Comparison of ENCODE assay signal across 8 mouse cellular contexts in genomic region chr12:32821504-32822011, GRCm38 (mm10). TPM values are rescaled to one million over a fixed set of nuclear protein-coding genes. Genes with fewer than 3 reads are reported as not detected.
A peak's percentile ranks its signal among the peaks of the same experiment; 100 is the strongest.
DNase-seq lines count a peak whose midpoint lies in the region; ATAC-seq and TF ChIP-seq lines count a peak whose summit lies in the region.

No protein-coding gene starts in this region.

- 0 out of 2 replicates have a peak, but pooled peaks cover 6% of the 10 kb centered on the region for H3K4me1 ChIP-seq in kidney, postnatal 0 days (replicated peaks; ENCODE audit: insufficient read depth, low read length)
- peaks cover 4% of the 10 kb centered on the region for H3K4me1 ChIP-seq in brown adipose tissue, adult 24 weeks (ENCODE audit: control insufficient read depth, insufficient read depth, insufficient read length, low read length)
- peaks cover 5% of the 10 kb centered on the region; the same call in 1 of the 2 replicates for H3K4me1 ChIP-seq in hindbrain, postnatal 0 days (ENCODE audit: insufficient read depth, low read length)
- H3K4me1 ChIP-seq in midbrain, postnatal 0 days (ENCODE audit: insufficient read depth, low read length): no peaks in the 10 kb centered on the region

- no peak overlapping the region for H3K27ac ChIP-seq in kidney, postnatal 0 days
- peak overlapping the region; percentile 76 for H3K27ac ChIP-seq in brown adipose tissue, adult 24 weeks (replicated peaks; ENCODE audit: low read depth, low read length)
- no peak overlapping the region for H3K27ac ChIP-seq in hindbrain, postnatal 0 days
- H3K27ac ChIP-seq in midbrain, postnatal 0 days (ENCODE audit: low read depth, low read length): no peak overlapping the region

- no peaks in the 10 kb centered on the region for H3K9me3 ChIP-seq in kidney, postnatal 0 days (replicated peaks; ENCODE audit: low read length)
- H3K9me3 ChIP-seq in hindbrain, postnatal 0 days (ENCODE audit: low read length): no peaks in the 10 kb centered on the region
- no peaks in the 10 kb centered on the region for H3K9me3 ChIP-seq in midbrain, postnatal 0 days (ENCODE audit: low read length)

- WGBS in kidney, postnatal 0 days: 43% methylated on average over 2 of the region's 2 CpGs
- WGBS in hindbrain, postnatal 0 days: 45% methylated on average over 2 of the region's 2 CpGs
- WGBS in midbrain, postnatal 0 days: 50% methylated on average over 2 of the region's 2 CpGs

- H3K36me3 ChIP-seq in kidney, postnatal 0 days (ENCODE audit: insufficient read depth, low read length): peaks cover 5% of the 10 kb centered on the region; the same call in 1 of the 2 replicates
- H3K36me3 ChIP-seq in hindbrain, postnatal 0 days (ENCODE audit: insufficient read depth, low read length): no peaks in the 10 kb centered on the region
- no peaks in the 10 kb centered on the region for H3K36me3 ChIP-seq in midbrain, postnatal 0 days (ENCODE audit: insufficient read depth, low read length)

- peak overlapping the region; percentile 94 for H3K4me3 ChIP-seq in kidney, postnatal 0 days (replicated peaks; ENCODE audit: low read depth, low read length)
- peak overlapping the region; percentile 92 for H3K4me3 ChIP-seq in brown adipose tissue, adult 24 weeks (ENCODE audit: insufficient read depth, low read depth, low read length)
- peak overlapping the region; percentile 95 for H3K4me3 ChIP-seq in hindbrain, postnatal 0 days (ENCODE audit: low read length)
- H3K4me3 ChIP-seq in midbrain, postnatal 0 days (ENCODE audit: low read depth, low read length): peak overlapping the region; percentile 63

- H3K27me3 ChIP-seq in kidney, postnatal 0 days (ENCODE audit: insufficient read depth, low read length): no peaks in the 10 kb centered on the region
- H3K27me3 ChIP-seq in hindbrain, postnatal 0 days (ENCODE audit: insufficient read depth, low read length): no peaks in the 10 kb centered on the region
- H3K27me3 ChIP-seq in midbrain, postnatal 0 days (ENCODE audit: insufficient read depth, low read length): no peaks in the 10 kb centered on the region

- DNase-seq in kidney, postnatal 0 days (ENCODE audit: low spot score): no peak
- no peak for DNase-seq in kidney, postnatal 14 days
- DNase-seq in hindbrain, postnatal 0 days (ENCODE audit: low spot score): no peak
- DNase-seq in midbrain, postnatal 0 days (ENCODE audit: low spot score): no peak
- no peak for DNase-seq in thymus, postnatal 4 days
- no peak for DNase-seq in right cerebral cortex, postnatal 36 days (ENCODE audit: low spot score in 2 of 2)
- DNase-seq in yolk sac, embryonic 10.5 days (ENCODE audit: low spot score): no peak

- no peak for TF ChIP-seq CTCF in kidney, postnatal 0 days (IDR thresholded peaks at IDR 0.05; ENCODE audit: low read depth)
- no peak for TF ChIP-seq CTCF in hindbrain, postnatal 0 days (IDR thresholded peaks at IDR 0.05; ENCODE audit: low read depth)
- TF ChIP-seq CTCF in midbrain, postnatal 0 days (IDR thresholded peaks at IDR 0.05): no peak

- no peak for ATAC-seq in kidney, postnatal 0 days (replicated peaks; ENCODE audit: low FRiP score, low read depth)
- ATAC-seq in hindbrain, postnatal 0 days: no peak
- ATAC-seq in midbrain, postnatal 0 days (ENCODE audit: low FRiP score): no peak

- peak overlapping the region; percentile 67 for H3K4me2 ChIP-seq in kidney, postnatal 0 days (ENCODE audit: low read length)
- peak overlapping the region; percentile 69 for H3K4me2 ChIP-seq in hindbrain, postnatal 0 days (ENCODE audit: low read depth, low read length)
- peak overlapping the region; percentile 71 for H3K4me2 ChIP-seq in midbrain, postnatal 0 days (ENCODE audit: low read depth, low read length, poor library complexity, severe bottlenecking)

- no peak overlapping the region for H3K9ac ChIP-seq in kidney, postnatal 0 days (ENCODE audit: low read depth, low read length)
- H3K9ac ChIP-seq in hindbrain, postnatal 0 days (replicated peaks; ENCODE audit: low read length): no peak overlapping the region
- no peak overlapping the region for H3K9ac ChIP-seq in midbrain, postnatal 0 days (replicated peaks; ENCODE audit: low read length, poor library complexity, severe bottlenecking)

RNA-seq across cellular contexts. Expression of gene Nampt, which starts 2.2 kb away (rescaled TPM):
- 25.8 and 26.8 TPM in 2 replicates for polyA plus RNA-seq in kidney, postnatal 0 days (2015; fragmentation: Nextera tagmentation; extraction: Ambion mirVana)
- polyA plus RNA-seq in brown adipose tissue, adult 24 weeks (2012; ENCODE audit: insufficient read depth, insufficient read length, missing spikeins): 237 and 255 TPM in 2 replicates
- total RNA-seq in hindbrain, postnatal 0 days (2014; rRNA removed): 22.9 and 28.3 TPM in 2 replicates
- 27.0 and 27.5 TPM in 2 replicates for polyA plus RNA-seq in hindbrain, postnatal 0 days (2015; fragmentation: Nextera tagmentation; extraction: Ambion mirVana)
- 34.7 and 41.9 TPM in 2 replicates for total RNA-seq in midbrain, postnatal 0 days (2014; rRNA removed)
- polyA plus RNA-seq in midbrain, postnatal 0 days (2015; fragmentation: Nextera tagmentation; extraction: Ambion mirVana): 24.0 and 24.1 TPM in 2 replicates
